35 mouse cellular contexts compared by ENCODE assay signal in genomic region chr2:61341254-61341653, GRCm38 (mm10).
DNase-seq lines count a peak whose midpoint lies in the region; ATAC-seq and TF ChIP-seq lines count a peak whose summit lies in the region.
"Had no signal": no experiment of that assay in that cellular context is flagged by ENCODE, and none has a peak within 500 bp of the region (broad histone marks: within the 10 kb centered on the region; RNA-seq: fewer than 3 reads in every experiment).

No protein-coding gene starts in this region.

- no peaks in the 10 kb centered on the region for H3K9me3 ChIP-seq in lung, embryonic 14.5 days (ENCODE audit: low read depth, low read length)
- no peaks in the 10 kb centered on the region for H3K9me3 ChIP-seq in embryonic facial prominence, embryonic 14.5 days (ENCODE audit: control insufficient read depth, low read length)
- no peaks in the 10 kb centered on the region for H3K9me3 ChIP-seq in kidney, embryonic 16.5 days (ENCODE audit: low read length)
- H3K9me3 ChIP-seq: forebrain, embryonic 10.5 days; forebrain, embryonic 15.5 days; heart, embryonic 10.5 days; hindbrain, embryonic 10.5 days; hindbrain, embryonic 15.5 days; kidney, embryonic 15.5 days; limb, embryonic 15.5 days; liver, embryonic 13.5 days; neural tube, embryonic 15.5 days had no signal

- WGBS in lung, embryonic 14.5 days, result 29% methylated on average over 5 of the region's 5 CpGs
- WGBS in embryonic facial prominence, embryonic 14.5 days, result 66% methylated on average over 5 of the region's 5 CpGs
- 78% methylated on average over 5 of the region's 5 CpGs for WGBS in kidney, embryonic 16.5 days

- H3K36me3 ChIP-seq in lung, embryonic 14.5 days (ENCODE audit: insufficient read depth), result no peaks in the 10 kb centered on the region
- H3K36me3 ChIP-seq in embryonic facial prominence, embryonic 14.5 days (ENCODE audit: control insufficient read depth, insufficient read depth, low read length), result no peaks in the 10 kb centered on the region
- H3K36me3 ChIP-seq in kidney, embryonic 16.5 days (ENCODE audit: insufficient read depth, low read length), result no peaks in the 10 kb centered on the region
- H3K36me3 ChIP-seq: forebrain, embryonic 10.5 days; forebrain, embryonic 15.5 days; heart, embryonic 10.5 days; hindbrain, embryonic 10.5 days; hindbrain, embryonic 15.5 days; kidney, embryonic 15.5 days; limb, embryonic 15.5 days; liver, embryonic 13.5 days; neural tube, embryonic 15.5 days had no signal

- H3K27ac ChIP-seq in lung, embryonic 14.5 days (ENCODE audit: low read depth), result no peak overlapping the region
- no peak overlapping the region for H3K27ac ChIP-seq in embryonic facial prominence, embryonic 14.5 days (replicated peaks; ENCODE audit: low read depth, low read length)
- no peak overlapping the region for H3K27ac ChIP-seq in kidney, embryonic 16.5 days (ENCODE audit: low read length)
- H3K27ac ChIP-seq: forebrain, embryonic 10.5 days; forebrain, embryonic 15.5 days; heart, embryonic 10.5 days; hindbrain, embryonic 10.5 days; hindbrain, embryonic 15.5 days; kidney, embryonic 15.5 days; layer of hippocampus, adult 2 months; left cerebral cortex, adult 2 months; limb, embryonic 15.5 days; liver, embryonic 13.5 days; macrophage; neural tube, embryonic 15.5 days had no signal

- H3K4me2 ChIP-seq in lung, embryonic 14.5 days, result no peak overlapping the region
- no peak overlapping the region for H3K4me2 ChIP-seq in embryonic facial prominence, embryonic 14.5 days (ENCODE audit: low read depth, low read length)
- no peak overlapping the region for H3K4me2 ChIP-seq in kidney, embryonic 16.5 days (replicated peaks; ENCODE audit: low read depth, low read length)
- H3K4me2 ChIP-seq: forebrain, embryonic 15.5 days; hindbrain, embryonic 15.5 days; kidney, embryonic 15.5 days; limb, embryonic 15.5 days; liver, embryonic 13.5 days; neural tube, embryonic 15.5 days had no signal

- peak; percentile 73 for DNase-seq in lung, embryonic 14.5 days
- DNase-seq in lung, postnatal 14 days, result no peak
- DNase-seq in 3T3-L1 (ENCODE audit: low read depth, low spot score), result peak; percentile 8
- DNase-seq in ES-CJ7 (ENCODE audit: low read depth, low spot score), result peak; percentile 82
- DNase-seq in embryonic facial prominence, embryonic 14.5 days (ENCODE audit: low spot score), result peak; percentile 72
- DNase-seq in right cerebral cortex, postnatal 4 days, result no peak
- DNase-seq: adrenal gland, adult 8-10 months; cerebellum, adult 2 months; cerebellum, postnatal 14 days; gastrocnemius, postnatal 25 days; heart, adult 11 months; heart, postnatal 10 days; kidney, adult 18-20 months; kidney, postnatal 36 days; liver, embryonic 13.5 days; midbrain, embryonic 14.5 days; right cerebral cortex, postnatal 25 days; spleen, adult 18-20 months; thymus, adult 18-20 months; thymus, postnatal 25 days had no signal

- no peak overlapping the region for H3K4me3 ChIP-seq in lung, embryonic 14.5 days (ENCODE audit: low read depth, low read length)
- H3K4me3 ChIP-seq in embryonic facial prominence, embryonic 14.5 days (ENCODE audit: low read depth, low read length), result no peak overlapping the region
- H3K4me3 ChIP-seq in kidney, embryonic 16.5 days (ENCODE audit: low read length), result no peak overlapping the region
- H3K4me3 ChIP-seq: forebrain, embryonic 10.5 days; forebrain, embryonic 15.5 days; heart, embryonic 10.5 days; hindbrain, embryonic 10.5 days; hindbrain, embryonic 15.5 days; kidney, embryonic 15.5 days; layer of hippocampus, adult 2 months; left cerebral cortex, adult 2 months; limb, embryonic 15.5 days; liver, embryonic 13.5 days; neural tube, embryonic 15.5 days had no signal

- H3K27me3 ChIP-seq in lung, embryonic 14.5 days (ENCODE audit: insufficient read depth, low read length), result no peaks in the 10 kb centered on the region
- H3K27me3 ChIP-seq in embryonic facial prominence, embryonic 14.5 days (replicated peaks; ENCODE audit: control insufficient read depth, insufficient read depth, low read length), result no peaks in the 10 kb centered on the region
- no peaks in the 10 kb centered on the region for H3K27me3 ChIP-seq in kidney, embryonic 16.5 days (ENCODE audit: insufficient read depth, low read length)
- H3K27me3 ChIP-seq: CH12.LX; forebrain, embryonic 15.5 days; hindbrain, embryonic 15.5 days; kidney, embryonic 15.5 days; limb, embryonic 15.5 days; liver, embryonic 13.5 days; neural tube, embryonic 15.5 days; Patski had no signal

- peak; percentile 70 for ATAC-seq in lung, embryonic 14.5 days (ENCODE audit: insufficient read depth)
- ATAC-seq in embryonic facial prominence, embryonic 14.5 days (ENCODE audit: low read depth), result peak; percentile 37
- ATAC-seq in kidney, embryonic 16.5 days (ENCODE audit: low FRiP score, low TSS enrichment), result no peak
- ATAC-seq: forebrain, embryonic 15.5 days; inflammation-experienced regulatory T-cells, adult 6 months; Patski had no signal

- TF ChIP-seq CTCF in lung, embryonic 14.5 days (IDR thresholded peaks at IDR 0.05; ENCODE audit: low read depth), result no peak

- H3K9ac ChIP-seq in lung, embryonic 14.5 days, result no peak overlapping the region
- no peak overlapping the region for H3K9ac ChIP-seq in embryonic facial prominence, embryonic 14.5 days (ENCODE audit: low read depth, low read length)
- no peak overlapping the region for H3K9ac ChIP-seq in kidney, embryonic 16.5 days (replicated peaks; ENCODE audit: low read length)
- H3K9ac ChIP-seq: forebrain, embryonic 15.5 days; hindbrain, embryonic 15.5 days; kidney, embryonic 15.5 days; limb, embryonic 15.5 days; liver, embryonic 13.5 days; neural tube, embryonic 15.5 days had no signal

- H3K4me1 ChIP-seq in lung, embryonic 14.5 days (ENCODE audit: insufficient read depth), result peaks cover 4% of the 10 kb centered on the region; the same call in 1 of the 2 replicates
- H3K4me1 ChIP-seq in embryonic facial prominence, embryonic 14.5 days (ENCODE audit: control insufficient read depth, insufficient read depth, low read length), result no peaks in the 10 kb centered on the region
- H3K4me1 ChIP-seq in kidney, embryonic 16.5 days (ENCODE audit: insufficient read depth, low read length), result peaks cover 12% of the 10 kb centered on the region; the same call in 1 of the 2 replicates
- H3K4me1 ChIP-seq: forebrain, embryonic 10.5 days; hindbrain, embryonic 10.5 days; hindbrain, embryonic 15.5 days; limb, embryonic 15.5 days; liver, embryonic 13.5 days; neural tube, embryonic 15.5 days had no signal

Comparison
In these comparisons a context has a peak if more than half of its experiments do, and no peak if none do; other contexts are left out.
1. DNase-seq: peak in lung, embryonic 14.5 days (single experiment), 3T3-L1 (single experiment), ES-CJ7 (single experiment) and embryonic facial prominence, embryonic 14.5 days (single experiment); none in lung, postnatal 14 days (single experiment) and right cerebral cortex, postnatal 4 days (single experiment).